Mouse (Mus musculus) layer of hippocampus, postnatal 36 days (tissue): ENCODE results near the gene Limd2. TPM values are rescaled to one million over a fixed set of nuclear protein-coding genes. Genes with fewer than 3 reads are reported as not detected.

Source experiments
- DNase-seq, 2 experiments: peaks; one replicate each; pipeline ENCODE4 v3.0.0; 2022
- total RNA-seq, 2 experiments: library from RNA; stranded (reverse); gene quantifications; 2 replicates each; pipeline ENCODE4 v1.2.3; 2021

Limd2 gene
- total RNA-seq, 2 experiments from 2014 or later: 138 to 144 TPM

DNA sequence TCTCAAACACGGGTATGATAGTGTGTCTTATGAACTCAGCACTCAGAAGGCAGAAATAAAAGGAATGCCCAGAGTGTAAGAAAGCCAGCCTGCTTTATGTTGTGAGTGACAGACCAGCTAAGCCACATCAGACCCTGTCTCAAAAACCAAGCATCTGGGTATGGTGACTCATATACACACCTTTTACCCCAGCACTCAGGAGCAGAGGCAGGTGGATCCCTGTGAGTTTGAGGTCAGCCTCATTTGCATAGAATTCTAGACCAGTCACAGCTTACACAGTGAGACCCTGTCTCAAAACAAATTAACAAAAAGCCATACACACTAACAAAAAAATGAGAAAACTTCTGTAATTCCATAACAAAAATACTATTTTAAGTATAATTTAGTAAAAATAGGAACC lies 34.8 kb downstream of the Limd2 start:
- no peak for DNase-seq

DNA sequence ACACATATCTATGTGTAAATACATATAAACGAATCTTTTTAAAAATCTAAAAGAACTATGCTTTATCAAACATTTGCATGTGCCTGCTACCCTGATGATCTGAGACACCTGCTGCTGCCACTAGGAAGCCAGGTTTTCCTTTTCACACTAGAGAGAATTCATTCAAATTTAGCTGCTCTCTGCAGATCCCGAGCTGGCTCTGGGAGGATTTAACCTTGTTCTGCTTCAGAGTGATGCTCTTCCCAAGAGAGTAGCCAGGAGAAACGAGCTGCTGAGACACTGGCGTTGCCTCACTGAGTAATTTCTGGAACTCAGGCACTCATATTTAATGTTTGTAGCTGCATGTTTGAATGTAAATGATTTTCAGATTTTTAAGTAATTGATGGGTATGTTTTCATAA lies 35.9 kb downstream of the Limd2 start:
- DNase-seq: no peak

DNA sequence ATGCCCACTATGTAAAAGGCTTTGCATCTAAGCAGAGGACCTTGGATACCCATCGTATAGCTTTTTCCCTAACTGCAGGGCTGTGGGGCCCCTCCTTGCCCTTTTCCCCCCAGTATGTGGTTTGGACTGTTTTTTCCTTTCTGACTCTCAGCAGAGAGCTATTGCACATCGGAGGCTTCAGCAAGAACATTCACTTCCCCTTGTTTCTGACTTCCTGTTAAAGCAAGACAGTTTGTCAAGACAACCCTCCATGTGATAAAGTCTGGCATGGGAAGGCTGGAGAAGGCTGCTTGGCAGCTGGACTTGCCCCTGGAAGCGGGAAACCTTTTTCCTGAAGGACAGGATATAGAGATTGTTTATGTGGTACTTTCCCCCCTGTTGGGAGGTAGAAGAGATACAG lies 37.9 kb downstream of the Limd2 start:
- DNase-seq: no peak

DNA sequence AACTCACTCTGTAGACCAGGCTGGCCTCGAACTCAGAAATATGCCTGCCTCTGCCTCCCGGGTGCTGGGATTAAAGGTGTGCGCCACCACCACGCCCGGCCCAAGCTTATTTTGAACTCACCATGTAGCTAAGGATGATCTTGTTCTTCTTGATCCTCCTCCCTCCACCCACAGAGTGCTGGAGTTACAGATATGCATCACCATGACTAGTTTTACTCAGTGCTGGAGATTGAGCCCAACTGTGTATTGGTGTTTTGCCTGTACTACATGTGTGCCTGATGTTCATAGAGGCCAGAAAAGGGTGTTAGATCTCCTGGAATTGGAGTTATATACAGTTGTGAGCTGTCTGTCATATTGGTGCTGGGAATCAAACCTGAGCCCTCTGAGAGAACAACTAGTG lies 38.4 kb downstream of the Limd2 start:
- no peak for DNase-seq

DNA sequence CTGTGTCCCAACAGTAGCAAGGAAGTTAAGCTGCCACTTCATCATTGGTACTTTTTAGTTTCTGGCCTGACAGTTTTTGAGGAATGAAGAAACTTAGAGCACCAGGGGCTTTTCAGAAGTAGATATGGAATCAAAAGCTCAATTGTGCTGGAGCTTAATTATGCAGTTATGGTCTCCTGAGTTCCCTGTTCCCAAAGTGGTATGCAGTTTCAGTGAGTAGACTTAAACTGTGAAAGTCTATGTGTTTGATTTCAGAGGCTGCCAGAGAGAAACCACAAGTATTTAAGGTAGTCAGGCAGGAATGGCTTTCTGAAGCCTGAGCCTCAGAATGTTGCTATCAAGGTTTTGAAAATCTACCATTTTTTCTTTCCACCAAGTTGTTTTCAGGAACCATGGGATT lies 49.0 kb downstream of the Limd2 start:
- DNase-seq: no peak

Other genes with a start within 250 kb of the Limd2 start
- gene Cyb561, start 207.5 kb downstream of the Limd2 start, total RNA-seq: 10 to 100 TPM; 47.8 to 50.0 TPM
- 1 to 10 TPM; 5.0 to 8.1 TPM for gene Ace, start 192.9 kb downstream of the Limd2 start, total RNA-seq
- gene Ace3, start 166.2 kb downstream of the Limd2 start, total RNA-seq: not detected
- 1 to 10 TPM in 1 of 2 experiments, under 1 TPM in 1; 0.99 to 1.0 TPM for gene Kcnh6, start 152.7 kb downstream of the Limd2 start, total RNA-seq
- 100 to 1,000 TPM; 137 to 141 TPM for gene Dcaf7, start 124.0 kb downstream of the Limd2 start, total RNA-seq
- gene Taco1, start 94.8 kb downstream of the Limd2 start, total RNA-seq: 10 to 100 TPM; 19.7 to 20.1 TPM
- 10 to 100 TPM; 29.3 to 33.8 TPM for gene Map3k3, start 76.2 kb downstream of the Limd2 start, total RNA-seq
- gene Gm10840, start within 50 bp of the Limd2 start, total RNA-seq: 1 to 10 TPM in 1 of 2 experiments, not detected in 1; 2.2 TPM
- 10 to 100 TPM; 27.5 to 29.9 TPM for gene Strada, start 41.3 kb upstream of the Limd2 start, total RNA-seq
- gene Ccdc47, start 55.5 kb upstream of the Limd2 start, total RNA-seq: 100 to 1,000 TPM in 1 of 2 experiments, 10 to 100 TPM in 1; 82.8 to 101 TPM
- gene Ddx42, start 56.1 kb upstream of the Limd2 start, total RNA-seq: 10 to 100 TPM; 69.9 to 70.9 TPM
- 10 to 100 TPM; 30.6 to 31.4 TPM for gene Ftsj3, start 95.2 kb upstream of the Limd2 start, total RNA-seq
- gene Psmc5, start 95.3 kb upstream of the Limd2 start, total RNA-seq: 100 to 1,000 TPM; 163 to 169 TPM
- gene Smarcd2, start 112.1 kb upstream of the Limd2 start, total RNA-seq: 10 to 100 TPM; 28.5 to 38.9 TPM
- under 1 TPM; 0.17 to 0.18 TPM for gene Tcam1, start 115.8 kb upstream of the Limd2 start, total RNA-seq
- gene Gh, start 141.0 kb upstream of the Limd2 start, total RNA-seq: not detected
- gene Cd79b, start 153.9 kb upstream of the Limd2 start, total RNA-seq: under 1 TPM in 1 of 2 experiments, not detected in 1; 0.33 TPM
- gene Scn4a, start 192.4 kb upstream of the Limd2 start, total RNA-seq: not detected
- not detected for gene Prr29, start 204.6 kb upstream of the Limd2 start, total RNA-seq
- 1 to 10 TPM; 2.3 to 2.8 TPM for gene Icam2, start 227.2 kb upstream of the Limd2 start, total RNA-seq